Mouse (Mus musculus): ENCODE measurements around the gene Igfbp7. TPM values are rescaled to one million over a fixed set of nuclear protein-coding genes. Genes with fewer than 3 reads are reported as not detected.

The Igfbp7 gene
- polyA plus RNA-seq, 1 experiment from 2014 or later: 250 TPM

Other genes starting within 250 kb of the Igfbp7 start
- 1.6 and 1.7 TPM in 2 replicates for gene Spink2, start 196.6 kb downstream of the Igfbp7 start, polyA plus RNA-seq (2014; fragmentation: Nextera tagmentation; extraction: Ambion mirVana)
- 38.2 and 54.2 TPM in 2 replicates for gene Rest, start 142.6 kb downstream of the Igfbp7 start, polyA plus RNA-seq (2014; fragmentation: Nextera tagmentation; extraction: Ambion mirVana)
- 31.5 and 33.2 TPM in 2 replicates for gene Noa1, start 98.0 kb downstream of the Igfbp7 start, polyA plus RNA-seq (2014; fragmentation: Nextera tagmentation; extraction: Ambion mirVana)
- 55.8 and 77.5 TPM in 2 replicates for gene Polr2b, start 97.9 kb downstream of the Igfbp7 start, polyA plus RNA-seq (2014; fragmentation: Nextera tagmentation; extraction: Ambion mirVana)